Mouse (Mus musculus) heart, postnatal 36 days (tissue): ENCODE data around the gene Rpl38. TPM values are rescaled to one million over a fixed set of nuclear protein-coding genes. Genes with fewer than 3 reads are reported as not detected.

Experiments
- DNase-seq, 2 experiments: peaks; one replicate each; pipeline ENCODE4 v3.0.0; 2021 to 2022
- intact Hi-C: fragments of 180-260 bp; cut with DNase I; formaldehyde crosslinking; loops from one replicate; pipeline ENCODE4 v1.15.1; 2025
- total RNA-seq, 2 experiments: library from RNA; stranded (reverse); gene quantifications; 2 replicates each; pipeline ENCODE4 v1.2.3; 2021

Gene Rpl38
- total RNA-seq, 2 experiments from 2014 or later, result 567 to 618 TPM

- DNase-seq, result no peak
- intact Hi-C loops, result no loop called here
Measured at GRCm38 (mm10) chr11:114694451-114694850, 26.1 kb downstream of the Rpl38 start.

- DNase-seq, result no peak
- intact Hi-C loops, result no loop called here
Measured at GRCm38 (mm10) chr11:114698496-114698895, 30.2 kb downstream of the Rpl38 start.

GRCm38 (mm10) chr11:114699511-114699910 lies 31.2 kb downstream of the Rpl38 start:
- peak; percentile 61 to 66 for DNase-seq
- intact Hi-C loops, result no loop called here

GRCm38 (mm10) chr11:114702311-114702995 lies 34.1 kb downstream of the Rpl38 start:
- intact Hi-C loops, result no loop called here

GRCm38 (mm10) chr11:114702996-114703361 lies 34.7 kb downstream of the Rpl38 start:
- DNase-seq, result no peak
- intact Hi-C loops, result no loop called here

More at GRCm38 (mm10) chr11:114702311-114702995, 34.1 kb downstream of the Rpl38 start:
- no peak for DNase-seq

- intact Hi-C loops, result no loop called here
- no peak for DNase-seq
Measured at GRCm38 (mm10) chr11:114704071-114704913, 36.0 kb downstream of the Rpl38 start.

GRCm38 (mm10) chr11:114706358-114706757 lies 38.0 kb downstream of the Rpl38 start:
- intact Hi-C loops, result no loop called here
- no peak for DNase-seq

GRCm38 (mm10) chr11:114711393-114711792 lies 43.1 kb downstream of the Rpl38 start:
- intact Hi-C loops, result no loop called here
- DNase-seq, result no peak

- intact Hi-C loops, result no loop called here
- no peak for DNase-seq
Measured at GRCm38 (mm10) chr11:114711861-114712260, 43.5 kb downstream of the Rpl38 start.

GRCm38 (mm10) chr11:114714526-114714925 lies 46.2 kb downstream of the Rpl38 start:
- no peak for DNase-seq
- intact Hi-C loops, result no loop called here

- DNase-seq, result peak; percentile 34 to 44
Measured at GRCm38 (mm10) chr11:114715531-114715930, 47.2 kb downstream of the Rpl38 start.

GRCm38 (mm10) chr11:114720535-114720934 lies 52.2 kb downstream of the Rpl38 start:
- no peak for DNase-seq
- intact Hi-C loops, result no loop called here

More at GRCm38 (mm10) chr11:114715531-114715930, 47.2 kb downstream of the Rpl38 start:
- intact Hi-C loops, result no loop called here

Other genes starting within 250 kb of the Rpl38 start
- 1 to 10 TPM; 4.2 to 5.3 TPM for gene Ttyh2, start 6.9 kb downstream of the Rpl38 start, total RNA-seq
- gene Dnaic2, start 58.9 kb downstream of the Rpl38 start, total RNA-seq, result under 1 TPM; 0.08 to 0.17 TPM
- gene Kif19a, start 96.9 kb downstream of the Rpl38 start, total RNA-seq, result under 1 TPM in 1 of 2 experiments, not detected in 1; 0.35 TPM
- gene Btbd17, start 127.4 kb downstream of the Rpl38 start, total RNA-seq, result not detected
- not detected for gene Gpr142, start 130.4 kb downstream of the Rpl38 start, total RNA-seq
- 10 to 100 TPM; 10.2 to 11.2 TPM for gene Gprc5c, start 182.6 kb downstream of the Rpl38 start, total RNA-seq
- gene Cd300a, start 221.5 kb downstream of the Rpl38 start, total RNA-seq, result 1 to 10 TPM; 1.6 to 1.8 TPM